Mouse (Mus musculus) R1 (cell line): ENCODE data around the gene 1700013F07Rik.
A peak's percentile ranks its signal among the peaks of the same experiment; 100 is the strongest.
"Not testable (repeated sequence)": the region's sequence is repeated elsewhere in the genome, so short reads cannot be mapped to it uniquely, and the experiment has no call there.

Experiments
- DNase-seq: peaks from one replicate; pipeline ENCODE4 v3.0.0-alpha.2; 2018; ENCODE audit warnings: low read depth, low spot score

Gene 1700013F07Rik

DNA sequence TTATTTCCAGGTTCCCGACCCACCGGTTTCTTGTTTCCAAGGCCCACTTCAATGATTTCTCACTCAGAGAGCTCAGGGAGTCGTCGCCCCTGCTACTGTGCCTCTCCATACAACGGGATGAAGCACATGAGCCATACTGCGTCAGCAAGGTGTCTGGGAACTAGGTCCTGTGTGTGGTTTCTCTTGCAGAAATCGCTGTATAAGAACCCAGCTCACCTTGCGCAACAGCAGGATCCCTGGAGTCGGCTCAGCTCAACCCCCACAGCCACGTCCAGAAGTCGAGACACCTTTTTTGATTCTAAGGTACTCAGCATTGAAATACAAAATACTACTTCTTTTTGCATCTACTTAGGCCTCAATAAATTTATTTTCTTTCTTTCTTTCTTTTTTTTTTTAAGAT is 8.3 kb downstream of the 1700013F07Rik start:
- DNase-seq: no peak

DNA sequence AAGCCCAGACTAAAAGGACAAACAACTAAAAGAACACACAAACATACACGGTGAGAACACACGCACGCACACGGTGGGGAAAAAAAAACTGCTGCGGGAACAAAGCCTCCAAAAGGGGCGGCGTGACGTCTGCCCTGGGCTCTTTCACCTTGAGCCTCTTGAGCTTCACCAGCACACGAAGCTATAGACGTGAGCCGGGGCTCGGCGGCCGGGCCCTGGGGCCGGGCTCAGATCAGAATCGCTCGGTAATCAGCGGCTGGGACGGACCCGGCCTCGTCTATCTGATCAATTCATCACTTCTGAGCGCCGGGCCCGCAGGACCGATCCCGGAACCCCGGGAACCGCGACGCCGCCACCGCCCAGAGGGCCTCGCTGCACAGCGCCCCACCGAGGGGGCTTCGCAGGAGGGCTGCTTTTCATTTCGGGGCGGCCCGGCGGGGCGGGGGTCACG is 20.2 kb downstream of the 1700013F07Rik start:
- peak; percentile 72 for DNase-seq

DNA sequence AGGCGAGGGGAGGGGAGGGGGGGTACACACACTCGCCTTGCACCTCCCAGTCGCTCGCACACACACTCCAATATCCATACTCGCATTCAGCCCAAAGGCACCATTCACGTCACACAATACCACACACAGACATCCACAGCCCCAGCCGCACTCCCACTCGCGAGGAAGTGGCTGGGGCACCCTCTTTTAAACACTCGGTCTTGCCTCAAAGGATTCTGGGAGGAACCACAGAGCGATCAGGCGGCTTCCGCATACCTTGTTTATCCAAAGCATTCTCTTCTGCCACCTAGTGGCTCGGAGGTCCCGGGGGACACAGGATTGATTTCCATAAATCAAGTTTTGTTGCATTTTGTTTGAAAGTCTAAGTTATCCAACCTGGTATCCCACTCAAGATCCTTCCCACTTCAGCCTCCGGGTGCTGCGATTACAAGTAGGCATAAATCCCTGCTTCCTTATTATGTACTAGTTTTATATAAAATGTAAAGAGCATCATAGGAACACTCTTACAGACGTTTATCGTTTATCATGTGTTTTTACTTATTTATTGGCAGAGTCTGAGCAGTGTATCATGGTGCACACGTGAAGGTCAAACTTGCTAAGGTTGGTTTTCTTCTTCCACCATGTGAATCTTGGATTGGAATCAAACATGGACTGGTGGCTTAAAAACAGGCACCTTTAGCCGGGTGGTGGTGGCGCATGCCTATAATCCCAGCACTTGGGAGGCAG is 20.8 kb downstream of the 1700013F07Rik start:
- DNase-seq: peak; percentile 98

DNA sequence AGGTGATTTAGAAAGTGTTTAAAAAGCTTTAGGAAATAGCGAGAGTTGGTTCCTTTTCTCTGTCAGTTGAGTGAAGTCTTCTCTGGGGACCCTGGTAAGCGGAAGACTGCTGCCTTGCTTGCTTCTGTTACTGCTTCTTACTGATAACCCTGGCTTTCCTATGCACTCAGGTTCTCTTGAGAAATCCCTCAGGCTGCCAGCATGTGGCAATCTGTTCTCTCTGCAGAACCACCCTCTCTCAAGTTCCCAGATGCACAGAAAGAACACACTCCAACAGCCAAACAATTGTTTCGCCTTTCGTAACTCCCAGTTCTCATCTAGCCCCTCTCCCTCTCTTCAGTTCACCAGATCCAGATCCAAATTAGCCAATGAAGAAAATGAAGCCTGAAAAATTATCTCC is 23.9 kb downstream of the 1700013F07Rik start:
- DNase-seq: no peak

DNA sequence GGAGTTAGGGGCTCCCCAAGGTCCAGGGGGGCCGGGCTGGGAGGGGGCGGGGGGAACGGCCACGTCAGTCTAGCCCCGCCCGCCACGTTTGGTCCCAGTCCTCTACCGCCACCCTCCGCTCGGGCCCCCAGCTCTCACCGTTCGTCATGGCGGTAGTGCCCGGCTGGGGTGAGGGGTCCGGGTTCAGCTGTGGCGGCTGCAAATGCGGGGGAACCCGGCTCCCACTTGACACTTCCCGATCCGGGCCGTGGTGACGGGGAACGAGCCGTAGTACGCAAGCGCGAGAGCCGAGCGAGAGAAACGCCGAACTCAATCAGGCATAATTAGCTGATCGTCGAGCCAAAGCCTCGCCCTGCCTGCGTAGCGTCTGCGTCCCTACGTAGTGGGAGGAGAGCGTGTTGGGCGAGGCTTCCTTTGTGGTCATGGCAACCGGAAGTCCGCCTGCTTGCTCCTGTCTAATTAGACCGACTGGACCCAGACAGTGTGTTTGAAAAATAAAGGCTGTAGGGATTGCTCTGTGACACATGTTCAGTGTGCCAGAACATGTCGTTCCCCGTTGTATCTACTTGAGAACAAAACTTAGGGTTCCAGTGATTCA is 28.3 kb downstream of the 1700013F07Rik start, which contains the start of gene Tmem167b:
TSS of gene Tmem167b (minus strand) at position 334 of the 598 bp plus-strand sequence.
- peak; percentile 99 for DNase-seq

DNA sequence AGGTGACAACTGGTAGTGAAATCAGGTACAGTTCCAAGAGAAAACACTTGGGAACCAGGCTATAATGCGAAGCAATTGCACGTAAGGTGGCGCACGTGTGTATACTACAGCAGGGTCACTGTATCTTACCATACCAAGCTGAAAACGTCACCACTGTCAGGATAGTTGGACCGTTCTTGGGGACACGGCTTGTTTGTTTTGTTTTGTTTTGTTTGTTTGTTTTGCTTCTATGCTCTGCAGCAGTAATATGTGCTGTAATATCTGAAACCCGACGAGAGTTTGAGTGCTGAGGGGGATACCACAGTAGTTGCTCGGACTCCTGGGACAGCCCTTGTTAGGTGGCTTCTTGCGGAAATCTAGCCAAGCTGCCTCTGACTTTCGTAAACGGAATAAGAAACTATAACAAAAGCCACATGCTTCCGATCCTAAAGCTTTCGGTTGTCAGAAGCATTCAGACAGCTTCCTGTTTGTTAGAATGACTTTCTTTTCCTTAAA is 28.9 kb downstream of the 1700013F07Rik start:
- no peak for DNase-seq

DNA sequence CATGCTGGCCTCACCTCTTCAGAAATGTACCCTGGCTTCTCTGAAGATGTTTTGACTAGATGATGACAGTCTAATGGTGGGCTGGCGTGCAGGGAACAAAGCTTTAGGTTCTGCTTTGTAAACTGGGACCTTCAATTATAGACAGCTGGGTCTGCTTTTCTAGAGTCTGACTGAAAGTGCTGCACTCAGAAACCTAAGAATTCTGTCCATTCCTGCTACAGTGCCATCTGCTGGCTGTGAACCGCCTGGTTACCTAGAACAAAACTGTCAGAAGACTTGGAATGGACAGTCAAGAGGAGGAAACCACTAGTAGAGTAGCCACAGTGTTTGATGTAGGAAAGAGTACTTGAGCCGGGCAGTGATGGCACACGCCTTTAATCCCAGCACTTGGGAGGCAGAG is 29.4 kb downstream of the 1700013F07Rik start:
- DNase-seq: peak; percentile 86

DNA sequence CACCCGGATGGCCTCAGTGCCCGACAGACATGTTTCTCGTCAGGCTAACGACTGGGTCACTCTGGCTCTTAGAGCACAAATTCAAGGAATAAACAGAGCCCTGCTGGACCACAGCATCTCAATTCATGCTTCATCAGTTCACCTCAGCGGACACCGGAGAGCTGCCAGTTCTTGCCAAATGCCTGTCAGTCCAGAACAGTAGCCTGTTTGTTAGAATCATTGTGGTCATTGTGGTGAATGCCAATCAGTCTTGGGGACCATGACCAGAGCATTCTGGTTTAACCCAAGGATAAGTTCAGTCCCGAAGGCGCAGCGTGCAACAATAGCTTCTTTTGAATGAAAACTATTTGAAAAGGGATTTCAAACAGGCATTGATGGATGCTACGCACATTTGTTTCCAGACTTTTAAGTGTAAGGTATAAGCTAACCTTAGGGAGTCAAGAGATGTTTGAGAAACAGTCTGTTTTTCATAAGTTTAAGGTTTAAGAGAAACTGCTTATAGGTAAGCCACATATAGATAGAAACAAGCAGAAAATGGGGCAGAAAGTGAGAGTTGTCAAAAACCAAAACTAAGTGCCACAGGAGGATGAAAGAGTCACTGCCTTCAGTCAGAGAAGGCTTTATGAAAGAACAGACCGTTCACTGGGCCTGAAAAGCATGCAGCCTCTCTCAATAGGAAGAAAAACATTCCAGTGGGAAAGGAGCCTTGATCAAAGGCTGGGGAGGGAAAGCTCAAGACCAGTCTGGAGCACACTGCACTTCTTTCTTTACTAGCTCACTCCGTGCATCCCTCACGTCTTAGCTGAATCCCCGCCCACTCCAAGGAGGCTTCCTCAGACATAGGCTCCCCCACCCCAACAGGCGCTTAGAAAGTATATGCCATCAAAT is 34.3 kb downstream of the 1700013F07Rik start:
- DNase-seq: no peak

DNA sequence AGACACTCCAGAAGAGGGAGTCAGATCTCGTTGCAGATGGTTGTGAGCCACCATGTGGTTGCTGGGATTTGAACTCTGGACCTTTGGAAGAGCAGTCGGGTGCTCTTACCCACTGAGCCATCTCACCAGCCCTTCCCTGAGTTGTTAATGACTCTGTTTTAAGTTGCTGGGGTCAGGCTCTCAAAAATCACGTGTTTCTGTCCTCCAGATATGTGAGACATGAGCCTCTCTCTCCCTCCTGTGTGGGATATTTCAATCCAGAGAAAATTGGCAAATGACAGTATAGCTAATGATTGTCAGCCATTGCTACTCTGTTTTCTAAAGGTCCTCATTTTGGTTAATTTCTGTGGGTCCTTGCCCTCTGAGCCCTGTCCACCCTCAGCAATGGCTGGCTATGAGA is 35.7 kb downstream of the 1700013F07Rik start:
- DNase-seq: not testable (repeated sequence)

DNA sequence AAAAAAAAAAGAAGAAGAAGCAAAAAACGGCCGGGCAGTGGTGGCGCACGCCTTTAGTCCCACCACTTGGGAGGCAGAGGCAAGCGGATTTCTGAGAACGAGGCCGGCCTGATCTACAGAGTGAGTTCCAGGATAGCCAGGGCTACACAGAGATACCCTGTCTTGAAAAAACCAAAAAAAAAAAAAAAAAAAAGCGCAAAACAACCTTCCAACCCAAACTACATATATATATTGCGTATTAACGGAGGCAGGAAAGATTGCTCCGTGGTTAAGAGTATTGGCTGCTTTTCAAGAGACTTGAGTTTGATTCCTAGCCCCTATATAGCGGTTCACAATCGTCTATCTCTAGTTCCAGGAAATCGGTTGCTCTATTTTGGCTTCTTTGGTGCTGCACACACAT is 36.9 kb downstream of the 1700013F07Rik start:
- no peak for DNase-seq

DNA sequence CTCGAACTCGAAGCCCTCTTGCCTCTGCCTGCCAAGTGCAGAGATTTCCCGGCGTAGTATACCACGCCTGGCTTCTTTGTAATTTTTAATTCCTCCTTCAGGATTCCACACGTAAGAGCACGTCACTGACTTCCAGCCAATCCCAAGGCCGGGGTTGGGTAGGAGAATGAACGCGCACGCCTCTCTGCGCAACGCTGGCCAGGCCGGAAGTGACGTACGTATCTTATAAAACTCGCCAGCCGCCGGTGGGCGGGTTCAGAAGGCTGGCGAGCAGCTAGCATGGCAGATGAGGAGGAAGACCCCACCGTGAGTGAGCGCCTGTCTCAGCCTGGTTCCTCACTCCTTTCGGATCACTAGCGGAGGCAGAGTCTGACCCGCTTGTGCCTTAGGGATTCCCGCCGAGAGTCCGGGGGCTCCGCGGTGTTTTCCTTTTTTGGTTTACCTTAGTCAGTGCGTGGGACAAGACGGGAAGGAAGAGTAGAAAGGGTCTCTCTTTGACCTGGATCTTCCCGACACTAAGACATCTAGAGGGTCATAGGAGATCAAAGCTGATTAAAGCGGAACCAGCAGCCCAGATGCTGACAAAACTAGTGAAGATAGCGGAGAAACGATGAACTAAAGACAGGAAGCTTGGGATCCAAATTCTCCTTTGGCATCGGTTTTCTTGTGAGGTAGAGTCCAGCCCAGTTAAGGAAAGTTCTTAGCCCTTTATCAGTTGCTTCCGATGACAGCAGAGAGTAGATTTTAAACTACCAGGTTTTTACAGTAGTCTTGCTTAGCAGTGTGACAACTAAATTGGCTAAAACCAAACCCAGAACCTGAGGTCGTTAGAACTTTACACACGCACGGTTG is 37.7 kb downstream of the 1700013F07Rik start, which contains the start of gene Taf13:
TSS of gene Taf13 (plus strand) at position 256 of the 852 bp plus-strand sequence.
- DNase-seq: peak; percentile 97

DNA sequence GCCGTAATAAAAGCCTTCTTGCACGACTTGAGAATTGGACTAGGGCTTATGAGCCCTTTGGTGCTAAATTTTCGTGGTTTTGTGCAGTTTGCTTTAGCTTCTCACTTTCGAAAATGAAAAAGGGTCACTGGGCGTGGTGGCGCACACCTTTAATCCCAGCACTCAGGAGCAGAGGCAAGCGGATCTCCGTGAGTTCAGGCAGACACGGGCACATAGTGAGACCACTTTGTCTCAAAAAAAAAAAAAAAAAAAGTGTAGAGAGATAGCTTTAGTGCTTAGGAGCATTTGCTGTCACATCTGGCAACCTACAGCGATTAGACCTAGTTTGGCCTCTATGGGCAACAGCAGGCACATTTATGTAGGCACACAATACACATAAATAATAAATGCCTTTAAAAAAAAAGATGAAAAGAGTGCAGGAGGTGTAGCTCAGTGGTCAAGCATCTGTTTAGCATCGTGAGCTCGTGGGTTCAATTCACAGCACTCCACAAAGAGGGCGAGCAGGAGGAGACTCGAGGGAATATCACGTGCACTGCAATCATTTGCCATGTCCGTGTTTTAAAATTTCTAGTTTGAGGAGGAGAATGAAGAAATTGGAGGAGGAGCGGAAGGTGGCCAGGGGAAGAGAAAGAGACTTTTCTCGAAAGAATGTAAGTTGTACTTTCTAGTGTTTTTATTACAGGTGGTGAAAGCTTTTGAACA is 38.5 kb downstream of the 1700013F07Rik start:
- no peak for DNase-seq

DNA sequence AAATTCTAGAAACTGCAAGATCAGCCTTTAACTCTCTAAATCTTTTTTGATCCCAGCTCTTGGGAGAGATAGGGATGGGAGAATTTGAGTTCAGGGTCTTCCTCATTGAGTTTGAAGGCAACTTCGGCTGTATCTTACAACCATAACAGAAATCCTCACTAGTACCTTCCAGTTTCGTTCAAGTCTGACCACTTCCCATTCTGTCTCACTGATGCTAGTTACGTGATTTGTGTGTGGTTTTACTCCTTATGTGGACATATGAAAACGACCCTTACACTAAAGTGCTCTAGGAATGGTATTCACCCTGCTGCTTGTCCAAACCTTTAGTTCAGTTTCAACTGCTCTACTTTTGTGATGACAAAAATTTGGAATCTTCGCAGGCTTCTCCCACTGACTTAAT is 40.1 kb downstream of the 1700013F07Rik start:
- DNase-seq: no peak

DNA sequence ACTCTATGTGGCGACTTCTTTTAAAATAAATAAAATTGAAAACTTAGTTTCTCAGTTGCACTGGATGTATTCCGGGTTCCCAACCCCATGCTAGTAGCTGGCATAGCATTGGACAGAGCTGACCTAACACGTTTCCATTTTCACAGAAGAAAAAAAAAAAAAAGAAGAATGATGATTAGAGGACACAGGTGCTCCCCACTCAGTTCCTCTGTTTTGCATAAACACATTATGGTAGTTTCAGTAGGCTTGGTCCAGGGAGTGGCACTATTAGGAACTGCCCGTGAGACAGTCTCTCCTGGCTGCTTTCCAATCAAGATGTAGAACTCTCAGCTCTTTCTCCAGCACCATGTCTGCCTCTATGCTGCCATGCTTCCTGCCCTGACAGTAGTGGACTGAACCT is 50.6 kb downstream of the 1700013F07Rik start:
- DNase-seq: no peak

DNA sequence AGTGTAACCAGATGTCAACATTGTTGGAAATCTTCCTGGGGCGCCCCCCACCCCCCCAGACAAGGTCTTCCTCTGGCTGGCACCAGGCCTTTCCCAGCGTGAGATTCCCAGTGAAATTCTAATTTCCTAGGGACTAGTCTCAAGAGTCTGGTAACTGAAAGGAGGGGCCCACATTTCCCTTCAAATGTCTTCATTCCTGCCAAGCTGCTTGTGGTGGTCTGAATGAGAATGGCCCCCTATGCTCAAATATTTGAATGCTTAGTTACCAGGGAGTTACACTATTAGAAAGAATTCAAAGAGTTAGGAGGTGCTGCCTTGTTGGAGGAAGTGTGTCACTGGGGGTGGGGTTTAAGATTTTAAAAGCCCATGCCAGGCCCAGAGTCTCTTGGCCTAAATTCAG is 54.5 kb downstream of the 1700013F07Rik start:
- DNase-seq: peak; percentile 92

DNA sequence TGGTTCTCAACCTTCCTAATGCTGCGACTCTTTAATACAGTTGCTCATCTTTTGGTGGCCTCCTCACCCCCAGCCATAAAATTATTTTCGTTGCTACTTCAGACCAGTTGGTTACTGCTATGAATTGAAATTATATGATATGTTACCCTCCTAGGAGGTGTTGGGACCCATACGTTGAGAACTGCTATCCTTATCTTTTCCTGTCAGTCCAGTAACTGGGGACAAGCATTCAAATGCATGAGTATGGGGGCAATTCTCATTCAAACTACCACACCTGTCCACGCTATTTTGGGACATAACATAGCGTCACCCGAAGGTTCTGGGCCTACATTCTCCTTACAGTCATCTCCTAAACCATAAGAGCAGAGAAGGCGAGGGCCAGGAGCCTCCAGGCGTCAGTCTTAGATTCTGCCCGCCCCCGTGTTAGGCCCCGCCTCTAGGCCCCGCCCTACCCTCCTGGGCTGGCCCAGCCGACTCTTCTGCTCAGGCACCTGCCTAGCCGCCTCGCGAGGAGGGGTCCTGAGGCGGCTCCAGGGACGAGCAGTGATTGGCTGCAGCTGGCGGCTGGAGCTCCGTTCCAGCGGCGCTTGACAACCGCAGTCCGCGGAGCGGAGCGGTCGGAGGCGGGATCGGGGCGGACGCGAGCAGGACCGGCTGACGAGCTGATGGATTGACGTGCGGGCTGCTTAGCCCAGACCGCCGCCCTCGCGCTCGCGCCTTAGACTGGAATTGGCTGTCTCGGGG is 57.0 kb downstream of the 1700013F07Rik start, which contains the start of gene Wdr47:
TSS of gene Wdr47 (plus strand) at position 494 of the 744 bp plus-strand sequence.
- peak; percentile 96 for DNase-seq

DNA sequence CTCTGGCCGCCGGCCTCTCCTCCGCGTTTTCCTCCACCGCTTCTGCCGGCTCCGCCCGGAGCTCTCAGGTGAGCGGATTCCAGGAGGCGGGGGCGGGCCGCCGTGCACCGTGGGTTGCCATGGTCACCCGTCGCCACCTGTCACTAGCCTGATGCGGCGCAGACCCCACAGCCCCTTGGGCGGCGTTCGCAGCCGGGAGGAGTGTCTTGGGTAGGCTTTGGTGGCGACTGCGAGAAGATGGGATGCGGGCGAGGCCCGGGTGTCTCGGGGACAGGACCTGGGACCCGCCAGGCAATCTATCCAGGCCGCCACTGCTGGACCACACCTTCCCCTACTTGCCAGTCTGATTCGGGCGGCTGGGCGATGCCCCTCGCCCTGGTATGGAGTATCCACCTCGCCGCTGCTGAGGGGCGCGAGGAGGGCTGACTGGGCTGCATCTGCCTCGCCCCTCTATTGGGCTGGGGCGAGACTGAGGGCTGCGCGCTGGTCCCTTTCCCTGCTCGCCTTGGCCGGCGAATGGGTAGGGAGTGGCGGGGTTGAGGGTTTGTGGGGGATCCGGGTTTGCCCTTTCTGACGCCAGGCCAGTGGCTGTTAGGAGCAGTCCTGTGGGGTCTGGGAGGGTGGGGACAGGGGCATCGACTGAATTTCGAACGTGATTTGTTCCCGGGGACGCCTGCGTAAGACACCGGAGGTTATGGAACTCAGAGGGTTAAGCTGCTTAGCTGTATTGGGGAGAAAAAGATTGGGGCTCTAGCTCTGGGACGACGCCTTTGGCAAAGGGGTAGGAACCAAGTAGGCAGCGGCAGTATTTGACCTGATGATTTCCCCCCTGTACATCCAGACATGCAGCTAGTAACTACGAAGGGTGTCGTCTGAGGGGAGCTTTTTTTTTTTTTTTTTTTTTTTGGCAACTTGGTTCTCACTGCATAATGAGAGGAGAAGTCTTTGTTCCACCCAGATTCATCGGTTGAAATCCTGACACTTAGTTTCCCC is 57.9 kb downstream of the 1700013F07Rik start:
- DNase-seq: peak; percentile 85
